Mouse (Mus musculus) hindbrain, postnatal 0 days (tissue): ENCODE measurements around the gene A330070K13Rik. TPM values are rescaled to one million over a fixed set of nuclear protein-coding genes. Genes with fewer than 3 reads are reported as not detected.

Experiments
- ATAC-seq: fragments of 200-750 bp; cut with Nextera tagmentation; 2 replicates; pipeline ENCODE4 v1.8.0; 2017; ENCODE audit warnings: mild to moderate bottlenecking, moderate TSS enrichment, moderate library complexity
- DNase-seq: peaks from one replicate; pipeline ENCODE4 v3.0.0-alpha.2; 2015; ENCODE audit warnings: low spot score
- H3K27ac ChIP-seq: fragments of 300-500 bp; sonication (generic); 2 replicates; pipeline ENCODE4 v1.5.1; 2014; ENCODE audit warnings: mild to moderate bottlenecking
- H3K27me3 ChIP-seq: fragments of 300-500 bp; sonication (generic); 2 replicates; pipeline ENCODE4 v1.6.1; 2014; ENCODE audit warnings: low read length, mixed read lengths; ENCODE audit not compliant: insufficient read depth
- H3K36me3 ChIP-seq: fragments of 300-500 bp; sonication (generic); 2 replicates; pipeline ENCODE4 v1.6.1; 2014; ENCODE audit warnings: low read length, mixed read lengths; ENCODE audit not compliant: insufficient read depth
- H3K4me1 ChIP-seq: fragments of 300-500 bp; sonication (generic); 2 replicates; pipeline ENCODE4 v1.6.1; 2014; ENCODE audit warnings: antibody characterized with exemption, low read length, mixed read lengths; ENCODE audit not compliant: insufficient read depth
- H3K4me2 ChIP-seq: fragments of 300-500 bp; sonication (generic); 2 replicates; pipeline ENCODE4 v1.6.1; 2014; ENCODE audit warnings: low read depth, mild to moderate bottlenecking, low read length, moderate library complexity, mixed read lengths
- H3K4me3 ChIP-seq: fragments of 300-500 bp; sonication (generic); 2 replicates; pipeline ENCODE4 v1.5.1; 2014; ENCODE audit warnings: low read length
- H3K9ac ChIP-seq: fragments of 300-500 bp; sonication (generic); replicated peaks from 2 replicates; pipeline ENCODE4 v1.6.1; 2014; ENCODE audit warnings: mild to moderate bottlenecking, low read length, moderate library complexity, mixed read lengths
- H3K9me3 ChIP-seq: fragments of 300-500 bp; sonication (generic); 2 replicates; pipeline ENCODE4 v1.6.1; 2016; ENCODE audit warnings: low read length, mixed read lengths
- CTCF ChIP-seq: IDR thresholded peaks from 2 replicates; pipeline ENCODE4 v1.5.1; 2016; ENCODE audit warnings: antibody characterized with exemption, control low read depth, low read depth
- WGBS: fragments of 180-500 bp; shearing (Covaris S2); extraction: QIAGEN DNeasy Blood & Tissue Kit; methylation state at CpG from one replicate; pipeline ENCODE4 v1.1.7; 2014; 5-methylcytosine and 5-hydroxymethylcytosine counted together
- polyA plus RNA-seq: library from polyadenylated mRNA; unstranded; fragments of >200 nt; fragmentation: Nextera tagmentation; extraction: Ambion mirVana; gene quantifications from 2 replicates; pipeline ENCODE4 v1.2.1, GENCODE M21; 2015
- total RNA-seq: library from RNA; depleted of rRNA; stranded (reverse); fragments of >200 nt; gene quantifications from 2 replicates; pipeline ENCODE4 v1.2.3, GENCODE M21; 2014

The A330070K13Rik gene
- total and polyA plus RNA-seq, 2 experiments from 2014 or later: 0.73 TPM; not detected in 1

- 42% methylated on average over 8 of the region's 8 CpGs for WGBS
- peak; percentile 27 for DNase-seq
- H3K9me3 ChIP-seq: no peaks in the 10 kb centered on the region
- no peak for TF ChIP-seq CTCF
- no peak overlapping the region for H3K9ac ChIP-seq
- H3K27me3 ChIP-seq: no peaks in the 10 kb centered on the region
- H3K4me3 ChIP-seq: no peak overlapping the region
- peaks cover 8% of the 10 kb centered on the region for H3K4me1 ChIP-seq
- no peaks in the 10 kb centered on the region for H3K36me3 ChIP-seq
- no peak overlapping the region for H3K4me2 ChIP-seq
- H3K27ac ChIP-seq: peak overlapping the region; percentile 51; the same call in 1 of the 2 replicates
- no peak for ATAC-seq
Measured at GRCm38 (mm10) chr5:130394386-130394785, 10.0 kb upstream of the A330070K13Rik start.

GRCm38 (mm10) chr5:130393618-130394355, 9.4 kb upstream of the A330070K13Rik start:
- ATAC-seq (no peak; the same call in 1 of the 2 replicates), DNase-seq (peak; percentile 65)
- 21% methylated on average over 8 of the region's 8 CpGs for WGBS
- H3K36me3 ChIP-seq: no peaks in the 10 kb centered on the region
- no peak overlapping the region for H3K4me2 ChIP-seq
- H3K9me3 ChIP-seq: no peaks in the 10 kb centered on the region
- no peak overlapping the region for H3K9ac ChIP-seq
- peak; percentile 49; the same call in 1 of the 2 replicates for TF ChIP-seq CTCF
- H3K4me3 ChIP-seq: no peak overlapping the region
- H3K27me3 ChIP-seq: no peaks in the 10 kb centered on the region
- peaks cover 8% of the 10 kb centered on the region for H3K4me1 ChIP-seq
- H3K27ac ChIP-seq: 0 out of 2 replicates have a peak overlapping the region, but pooled peaks have one; percentile 27

- Histone ChIP-seq H3K4me2 (no peak overlapping the region), H3K4me1 (0 out of 2 replicates have a peak, but pooled peaks cover 12% of the 10 kb centered on the region), H3K9me3 (no peaks in the 10 kb centered on the region), H3K27me3 (no peaks in the 10 kb centered on the region), H3K4me3 (no peak overlapping the region), H3K27ac (no peak overlapping the region), H3K9ac (no peak overlapping the region), H3K36me3 (no peaks in the 10 kb centered on the region)
- ATAC-seq (no peak), DNase-seq (no peak)
- 54% methylated on average over 7 of the region's 7 CpGs for WGBS
- TF ChIP-seq CTCF: no peak
Measured at GRCm38 (mm10) chr5:130386418-130386817, 2.0 kb upstream of the A330070K13Rik start.

- no peaks in the 10 kb centered on the region for H3K4me1 ChIP-seq
- no peak for ATAC-seq
- H3K4me2 ChIP-seq: no peak overlapping the region
- H3K9ac ChIP-seq: no peak overlapping the region
- no peak overlapping the region for H3K27ac ChIP-seq
- H3K4me3 ChIP-seq: no peak overlapping the region
- 86% methylated on average over 3 of the region's 3 CpGs for WGBS
- no peak for DNase-seq
- H3K27me3 ChIP-seq: no peaks in the 10 kb centered on the region
- no peak for TF ChIP-seq CTCF
- no peaks in the 10 kb centered on the region for H3K9me3 ChIP-seq
- H3K36me3 ChIP-seq: no peaks in the 10 kb centered on the region
Measured at GRCm38 (mm10) chr5:130375411-130375810, 9.0 kb downstream of the A330070K13Rik start.

GRCm38 (mm10) chr5:130369237-130369636, 15.2 kb downstream of the A330070K13Rik start, which contains the start of gene Caln1:
Gene Caln1 (plus strand): TSS chr5:130369455.
- Histone ChIP-seq H3K4me1 (no peaks in the 10 kb centered on the region), H3K27me3 (no peaks in the 10 kb centered on the region), H3K9ac (no peak within 1 kb of the TSS), H3K4me2 (peak within 1 kb of the TSS; percentile 19; the same call in 1 of the 2 replicates), H3K27ac (no peak within 1 kb of the TSS), H3K9me3 (no peaks in the 10 kb centered on the region), H3K36me3 (no peaks in the 10 kb centered on the region), H3K4me3 (no peak within 1 kb of the TSS)
- TF ChIP-seq CTCF: no peak
- peak; percentile 74 for DNase-seq
- 43% methylated on average over 11 of the region's 11 CpGs for WGBS
- ATAC-seq: no peak

- Histone ChIP-seq H3K9me3 (no peaks in the 10 kb centered on the region), H3K9ac (no peak overlapping the region), H3K4me3 (no peak overlapping the region), H3K36me3 (no peaks in the 10 kb centered on the region), H3K27ac (no peak overlapping the region), H3K4me1 (no peaks in the 10 kb centered on the region), H3K27me3 (no peaks in the 10 kb centered on the region), H3K4me2 (no peak overlapping the region)
- no peak for ATAC-seq
- TF ChIP-seq CTCF: no peak
- no peak for DNase-seq
- WGBS: 60% methylated on average over 6 of the region's 6 CpGs
Measured at GRCm38 (mm10) chr5:130368236-130368635, 16.2 kb downstream of the A330070K13Rik start.

- Histone ChIP-seq H3K4me2 (no peak overlapping the region), H3K27ac (no peak overlapping the region), H3K9me3 (no peaks in the 10 kb centered on the region), H3K4me3 (no peak overlapping the region), H3K4me1 (no peaks in the 10 kb centered on the region), H3K36me3 (no peaks in the 10 kb centered on the region), H3K9ac (no peak overlapping the region), H3K27me3 (no peaks in the 10 kb centered on the region)
- WGBS: 66% methylated on average over 3 of the region's 3 CpGs
- no peak for TF ChIP-seq CTCF
- DNase-seq (no peak), ATAC-seq (no peak)
Measured at GRCm38 (mm10) chr5:130363773-130364172, 20.7 kb downstream of the A330070K13Rik start.
